Mouse (Mus musculus) intestine, embryonic 14.5 days (tissue): ENCODE measurements around the gene Fbxw4. TPM values are rescaled to one million over a fixed set of nuclear protein-coding genes. Genes with fewer than 3 reads are reported as not detected.
"Not testable (repeated sequence)": the region's sequence is repeated elsewhere in the genome, so short reads cannot be mapped to it uniquely, and the experiment has no call there.

Source experiments
- ATAC-seq: fragments of 200-750 bp; cut with Nextera tagmentation; replicated peaks from 2 replicates; pipeline ENCODE4 v1.8.0; 2017; ENCODE audit warnings: low read depth, moderate number of reproducible peaks, moderate TSS enrichment, moderate library complexity; ENCODE audit not compliant: low FRiP score, low TSS enrichment
- DNase-seq: peaks from one replicate; pipeline ENCODE4 v3.0.0-alpha.2; 2018; ENCODE audit warnings: low spot score
- H3K27ac ChIP-seq: fragments of 300-500 bp; sonication (generic); 2 replicates; pipeline ENCODE4 v1.5.1; 2014; ENCODE audit warnings: low read depth, mild to moderate bottlenecking, control low read depth
- H3K27me3 ChIP-seq: fragments of 300-500 bp; sonication (generic); replicated peaks from 2 replicates; pipeline ENCODE4 v1.6.1; 2014; ENCODE audit warnings: low read length, control low read depth; ENCODE audit not compliant: control insufficient read depth, insufficient read depth
- H3K36me3 ChIP-seq: fragments of 300-500 bp; sonication (generic); 2 replicates; pipeline ENCODE4 v1.6.1; 2014; ENCODE audit warnings: low read length, control low read depth; ENCODE audit not compliant: control insufficient read depth, insufficient read depth
- H3K4me1 ChIP-seq: fragments of 300-500 bp; sonication (generic); replicated peaks from 2 replicates; pipeline ENCODE4 v1.6.1; 2014; ENCODE audit warnings: low read length, control low read depth, mixed read lengths; ENCODE audit not compliant: control insufficient read depth, insufficient read depth
- H3K4me2 ChIP-seq: fragments of 300-500 bp; sonication (generic); 2 replicates; pipeline ENCODE4 v1.6.1; 2014; ENCODE audit warnings: low read length
- H3K4me3 ChIP-seq: fragments of 300-500 bp; sonication (generic); 2 replicates; pipeline ENCODE4 v1.5.1; 2014; ENCODE audit warnings: low read depth, low read length, control low read depth, mixed read lengths
- H3K9ac ChIP-seq: fragments of 300-500 bp; sonication (generic); 2 replicates; pipeline ENCODE4 v1.6.1; 2014; ENCODE audit warnings: mild to moderate bottlenecking, low read length
- H3K9me3 ChIP-seq: fragments of 300-500 bp; sonication (generic); 2 replicates; pipeline ENCODE4 v1.6.1; 2016; ENCODE audit warnings: low read length, control low read depth; ENCODE audit not compliant: control insufficient read depth
- WGBS: fragments of 180-500 bp; shearing (Covaris S2); extraction: QIAGEN DNeasy Blood & Tissue Kit; methylation state at CpG from one replicate; pipeline ENCODE4 v1.1.7; 2014; 5-methylcytosine and 5-hydroxymethylcytosine counted together
- polyA plus RNA-seq: library from polyadenylated mRNA; unstranded; fragments of >200 nt; fragmentation: Nextera tagmentation; extraction: Ambion mirVana; gene quantifications from 2 replicates; pipeline ENCODE4 v1.2.1, GENCODE M21; 2014

Fbxw4 gene
- polyA plus RNA-seq, 1 experiment from 2014 or later: 5.2 TPM

DNA sequence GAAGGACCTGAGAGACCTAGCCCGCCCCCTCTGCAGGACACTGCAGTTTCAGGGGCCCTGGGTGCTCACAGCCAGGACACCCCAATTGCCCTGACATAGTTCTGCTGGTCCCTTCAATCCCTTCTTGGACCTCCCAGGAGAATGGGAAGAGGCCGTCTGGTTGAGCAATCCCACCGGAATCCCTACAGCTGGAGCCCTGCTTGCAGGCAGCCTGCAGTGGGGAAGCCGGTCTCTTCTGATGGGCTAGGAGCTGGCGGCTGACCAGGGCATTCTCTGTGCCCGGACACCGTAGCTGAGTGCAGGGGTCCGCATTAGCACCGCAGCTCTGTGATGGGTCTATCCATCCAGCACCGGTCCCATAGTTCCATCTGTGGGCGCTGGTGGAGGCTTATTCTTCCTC is 106.0 kb downstream of the Fbxw4 start:
- ATAC-seq (no peak), DNase-seq (no peak)
- H3K9me3 ChIP-seq: no peaks in the 10 kb centered on the region
- no peak overlapping the region for H3K4me2 ChIP-seq
- no peak overlapping the region for H3K9ac ChIP-seq
- peaks cover 11% of the 10 kb centered on the region for H3K4me1 ChIP-seq
- peaks cover 6% of the 10 kb centered on the region; the same call in 1 of the 2 replicates for H3K36me3 ChIP-seq
- no peaks in the 10 kb centered on the region for H3K27me3 ChIP-seq
- WGBS: 92% methylated on average over 11 of the region's 11 CpGs
- H3K4me3 ChIP-seq: no peak overlapping the region
- no peak overlapping the region for H3K27ac ChIP-seq

DNA sequence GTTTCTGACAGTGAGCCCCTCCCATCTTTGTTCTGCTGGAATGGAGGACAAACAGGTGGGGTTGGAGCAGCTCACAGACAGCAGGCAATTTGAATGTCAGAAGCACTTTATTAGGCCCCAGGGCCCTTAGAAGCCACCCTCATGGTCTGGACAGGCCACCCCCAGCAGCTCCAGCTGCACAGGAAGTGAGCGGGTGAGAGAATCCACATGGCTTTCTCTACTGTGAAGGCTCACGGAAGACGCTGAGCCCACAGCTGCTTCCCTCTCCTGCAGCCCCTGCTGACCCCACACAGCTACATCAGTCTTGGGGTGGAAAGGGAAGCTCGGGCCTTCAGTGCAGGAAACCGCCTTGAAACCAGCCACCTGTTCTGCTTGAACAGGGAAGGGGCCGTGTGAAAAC is 107.9 kb downstream of the Fbxw4 start:
- Histone ChIP-seq H3K27ac (0 out of 2 replicates have a peak overlapping the region, but pooled peaks have one; percentile 22), H3K4me1 (peaks cover 11% of the 10 kb centered on the region), H3K9me3 (no peaks in the 10 kb centered on the region), H3K36me3 (peaks cover 6% of the 10 kb centered on the region; the same call in 1 of the 2 replicates), H3K27me3 (no peaks in the 10 kb centered on the region), H3K4me3 (no peak overlapping the region), H3K9ac (no peak overlapping the region), H3K4me2 (no peak overlapping the region)
- ATAC-seq (peak; percentile 77), DNase-seq (peak; percentile 67)
- whole genome bisulfite sequencing: 21% methylated on average over 6 of the region's 6 CpGs

DNA sequence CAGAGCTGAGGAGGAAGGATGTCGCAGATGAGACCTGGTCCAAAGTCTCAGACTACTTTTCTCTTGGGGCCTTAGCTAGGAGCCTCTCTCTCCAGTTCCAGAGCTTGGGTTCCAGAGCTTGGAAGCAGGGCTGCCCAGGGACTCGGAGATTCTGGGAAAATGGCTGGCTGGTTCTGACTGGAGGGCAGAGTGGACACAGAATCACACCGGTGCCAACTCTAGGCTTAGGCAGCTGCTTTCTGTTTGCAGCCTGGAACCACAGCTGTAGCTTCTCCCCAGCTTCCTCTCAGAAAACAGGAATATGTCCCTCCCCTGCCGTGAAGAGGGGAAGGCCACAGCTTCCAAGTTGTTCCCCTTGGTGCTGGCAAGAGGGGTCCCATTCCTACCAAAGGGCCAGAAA is 110.2 kb downstream of the Fbxw4 start:
- no peak for ATAC-seq
- no peak for DNase-seq
- 62% methylated on average over 4 of the region's 4 CpGs for WGBS
- peaks cover 10% of the 10 kb centered on the region; the same call in 1 of the 2 replicates for H3K27me3 ChIP-seq
- H3K36me3 ChIP-seq: peaks cover 6% of the 10 kb centered on the region; the same call in 1 of the 2 replicates
- no peak overlapping the region for H3K9ac ChIP-seq
- H3K4me2 ChIP-seq: no peak overlapping the region
- no peak overlapping the region for H3K27ac ChIP-seq
- no peak overlapping the region for H3K4me3 ChIP-seq
- peaks cover 11% of the 10 kb centered on the region for H3K4me1 ChIP-seq
- no peaks in the 10 kb centered on the region for H3K9me3 ChIP-seq

DNA sequence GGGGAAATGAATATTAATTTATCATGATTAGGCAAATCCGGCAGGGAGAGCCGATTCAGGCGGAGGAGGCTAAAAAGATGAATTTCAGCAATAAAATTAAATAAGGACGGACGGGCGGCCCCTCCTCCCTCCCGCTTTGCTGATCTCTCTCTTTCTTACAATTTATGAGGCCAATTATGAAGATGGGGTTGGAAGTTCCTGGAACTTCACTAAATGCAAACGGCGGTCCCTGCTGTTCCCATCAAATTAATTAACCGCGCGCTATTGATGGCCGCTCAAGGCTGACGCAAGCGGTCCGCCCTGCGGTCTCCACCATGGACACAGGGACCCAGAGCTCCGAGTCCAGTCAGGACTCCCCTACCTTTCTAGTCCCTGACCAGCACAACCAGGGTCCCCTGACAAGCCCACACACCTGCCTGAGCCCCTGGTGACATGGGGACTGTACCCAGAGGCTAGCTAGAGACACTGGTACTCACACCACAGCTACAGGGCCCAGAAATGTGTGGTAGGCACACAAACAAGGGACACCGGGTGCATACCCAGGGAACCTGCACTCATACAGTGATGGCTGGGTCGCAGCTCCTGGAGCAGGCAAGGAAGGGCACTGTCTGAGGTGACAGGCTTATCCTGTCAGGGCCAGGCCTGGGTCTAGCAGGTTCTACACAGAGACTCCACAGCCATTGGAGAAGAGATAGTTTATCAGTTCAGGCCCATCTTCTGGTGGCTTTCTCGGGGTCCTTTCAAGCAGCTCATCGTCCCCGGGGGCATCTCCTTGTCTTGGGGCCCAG is 110.8 kb downstream of the Fbxw4 start:
- H3K27ac ChIP-seq: no peak overlapping the region
- WGBS: 77% methylated on average over 23 of the region's 23 CpGs
- ATAC-seq: no peak

DNA sequence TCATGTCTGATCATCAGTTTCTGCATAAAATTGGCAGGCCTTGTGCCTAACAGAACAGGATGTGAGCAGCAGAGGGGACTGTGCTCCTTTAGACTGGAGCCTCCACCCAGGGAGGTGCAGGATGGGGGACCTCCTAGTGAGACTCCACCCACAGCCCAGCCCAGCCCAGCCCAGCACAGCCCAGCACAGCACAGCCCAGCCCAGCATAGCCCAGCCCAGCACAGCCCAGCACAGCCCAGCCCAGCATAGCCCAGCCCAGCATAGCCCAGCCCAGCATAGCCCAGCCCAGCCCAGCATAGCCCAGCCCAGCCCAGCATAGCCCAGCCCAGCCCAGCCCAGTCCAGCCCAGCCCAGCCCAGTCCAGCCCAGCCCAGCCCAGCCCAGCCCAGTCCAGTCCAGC is 111.9 kb downstream of the Fbxw4 start:
- H3K4me3 ChIP-seq, H3K9ac ChIP-seq, H3K27ac ChIP-seq, H3K9me3 ChIP-seq, DNase-seq, H3K36me3 ChIP-seq, ATAC-seq, H3K4me2 ChIP-seq: not testable (repeated sequence)
- Histone ChIP-seq H3K4me1 (peaks cover 16% of the 10 kb centered on the region), H3K27me3 (peaks cover 15% of the 10 kb centered on the region)

More for the DNA sequence above, 110.8 kb downstream of the Fbxw4 start:
- Histone ChIP-seq H3K9ac (no peak overlapping the region), H3K27me3 (peaks cover 10% of the 10 kb centered on the region; the same call in 1 of the 2 replicates), H3K4me1 (peaks cover 12% of the 10 kb centered on the region), H3K36me3 (0 out of 2 replicates have a peak, but pooled peaks cover 6% of the 10 kb centered on the region), H3K9me3 (no peaks in the 10 kb centered on the region), H3K4me2 (no peak overlapping the region), H3K4me3 (no peak overlapping the region)
- no peak for DNase-seq

DNA sequence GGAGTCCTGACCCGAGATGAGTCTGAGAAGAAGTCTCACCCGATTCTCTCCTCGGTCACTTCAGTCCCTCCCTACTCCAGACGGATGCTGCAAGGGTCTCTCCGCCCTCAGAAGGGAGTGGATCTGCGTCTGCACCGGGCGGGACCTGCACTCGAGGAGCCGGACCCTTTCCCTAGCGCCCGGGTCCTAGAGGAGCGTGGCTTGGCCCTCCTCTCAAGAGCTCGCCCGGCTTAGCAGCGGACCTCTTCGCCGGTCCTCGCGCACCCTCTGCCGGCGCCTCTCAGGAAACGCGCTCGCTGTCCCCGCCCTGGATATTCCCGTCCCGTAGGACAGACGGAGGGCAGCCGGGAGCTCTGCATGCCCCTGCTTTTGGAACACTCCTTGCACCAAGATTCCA is 115.2 kb downstream of the Fbxw4 start:
- ATAC-seq: peak; percentile 70
- 1% methylated on average over 30 of the region's 30 CpGs for WGBS
- Histone ChIP-seq H3K4me1 (peaks cover 9% of the 10 kb centered on the region; the same call in 1 of the 2 replicates), H3K4me3 (peak overlapping the region; percentile 31), H3K9me3 (no peaks in the 10 kb centered on the region), H3K27ac (no peak overlapping the region), H3K27me3 (peaks cover 43% of the 10 kb centered on the region), H3K4me2 (peak overlapping the region; percentile 87), H3K36me3 (no peaks in the 10 kb centered on the region), H3K9ac (0 out of 2 replicates have a peak overlapping the region, but pooled peaks have one; percentile 14)
- DNase-seq: peak; percentile 88

DNA sequence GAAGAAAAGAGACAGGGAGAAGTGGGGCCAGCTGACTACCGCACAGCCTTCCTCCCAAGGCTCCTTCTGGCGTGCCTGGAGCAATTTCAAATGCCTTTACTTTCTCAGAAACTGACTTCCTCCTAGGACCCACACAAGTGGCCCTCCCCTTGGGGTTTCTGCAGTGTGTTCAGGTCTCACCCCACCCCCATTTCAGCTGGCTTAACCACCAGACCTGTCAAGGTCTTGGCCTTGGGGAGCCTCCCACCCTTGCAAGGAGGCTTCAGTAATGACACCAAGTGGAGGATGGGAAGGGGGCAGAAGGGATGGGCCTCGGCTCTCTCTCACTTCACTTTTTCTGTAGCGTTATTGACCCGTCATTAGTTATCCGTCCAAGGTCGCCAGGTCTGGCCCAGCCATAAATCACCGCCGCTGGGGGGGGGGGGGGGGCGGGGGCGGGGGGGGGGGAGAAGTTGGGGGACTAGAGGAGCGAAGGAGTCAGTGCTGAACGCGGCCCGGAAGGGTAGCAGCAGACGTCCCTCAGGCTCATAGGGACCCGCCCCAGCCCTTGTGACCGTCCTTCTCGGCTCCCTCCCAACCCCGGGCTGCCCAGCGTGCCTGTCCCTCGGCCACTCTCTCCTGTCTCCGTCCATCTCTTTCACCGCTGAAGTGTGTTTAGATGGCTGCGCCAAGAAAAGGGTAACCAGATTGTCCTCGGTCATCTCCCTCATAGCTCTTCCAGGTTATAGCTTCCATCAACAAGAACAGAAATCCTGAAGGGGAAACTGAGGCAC is 115.8 kb downstream of the Fbxw4 start:
- H3K4me1 ChIP-seq: peaks cover 9% of the 10 kb centered on the region; the same call in 1 of the 2 replicates
- no peaks in the 10 kb centered on the region for H3K36me3 ChIP-seq
- H3K27ac ChIP-seq: no peak overlapping the region
- 0 out of 2 replicates have a peak overlapping the region, but pooled peaks have one; percentile 14 for H3K9ac ChIP-seq
- no peak; the same call in 1 of the 2 replicates for ATAC-seq
- peak overlapping the region; percentile 87 for H3K4me2 ChIP-seq
- WGBS: under 1% methylated on average over 19 of the region's 26 CpGs
- peak overlapping the region; percentile 31 for H3K4me3 ChIP-seq
- DNase-seq: peak; percentile 63
- H3K9me3 ChIP-seq: no peaks in the 10 kb centered on the region
- H3K27me3 ChIP-seq: peaks cover 43% of the 10 kb centered on the region

DNA sequence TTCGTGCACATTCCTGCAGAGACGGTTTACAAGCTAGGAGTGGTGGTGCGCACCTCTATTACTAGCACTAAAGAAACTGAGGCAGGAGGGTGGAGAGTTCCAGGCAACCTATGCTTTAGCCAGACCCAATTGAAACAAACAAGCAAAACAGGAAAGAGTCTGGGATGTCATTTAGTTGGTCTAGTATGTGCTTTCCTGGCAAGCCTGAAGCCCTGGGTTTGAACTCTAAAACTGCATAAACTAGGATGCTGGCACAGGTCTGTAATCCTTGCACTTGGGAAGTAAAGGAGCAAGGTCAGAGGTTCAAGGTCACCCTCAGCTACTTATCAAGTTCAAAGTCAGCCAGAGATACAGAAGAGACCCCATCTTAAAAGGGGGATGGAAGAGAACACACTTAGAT is 118.1 kb downstream of the Fbxw4 start:
- peaks cover 43% of the 10 kb centered on the region for H3K27me3 ChIP-seq
- H3K9ac ChIP-seq: no peak overlapping the region

More for the DNA sequence above, 118.1 kb downstream of the Fbxw4 start:
- H3K4me2 ChIP-seq: peak overlapping the region; percentile 54
- ATAC-seq (no peak), DNase-seq (no peak)
- H3K36me3 ChIP-seq: no peaks in the 10 kb centered on the region
- peaks cover 9% of the 10 kb centered on the region; the same call in 1 of the 2 replicates for H3K4me1 ChIP-seq
- 25% methylated on average over 3 of the region's 3 CpGs for whole genome bisulfite sequencing
- H3K9me3 ChIP-seq: no peaks in the 10 kb centered on the region
- no peak overlapping the region for H3K27ac ChIP-seq
- H3K4me3 ChIP-seq: peak overlapping the region; percentile 34; the same call in 1 of the 2 replicates
